Mouse (Mus musculus): ENCODE data around the gene Tnfrsf13b. TPM values are rescaled to one million over a fixed set of nuclear protein-coding genes. Genes with fewer than 3 reads are reported as not detected.

The Tnfrsf13b gene
- polyA plus RNA-seq, 1 experiment from 2014 or later: 2.5 TPM

DNA sequence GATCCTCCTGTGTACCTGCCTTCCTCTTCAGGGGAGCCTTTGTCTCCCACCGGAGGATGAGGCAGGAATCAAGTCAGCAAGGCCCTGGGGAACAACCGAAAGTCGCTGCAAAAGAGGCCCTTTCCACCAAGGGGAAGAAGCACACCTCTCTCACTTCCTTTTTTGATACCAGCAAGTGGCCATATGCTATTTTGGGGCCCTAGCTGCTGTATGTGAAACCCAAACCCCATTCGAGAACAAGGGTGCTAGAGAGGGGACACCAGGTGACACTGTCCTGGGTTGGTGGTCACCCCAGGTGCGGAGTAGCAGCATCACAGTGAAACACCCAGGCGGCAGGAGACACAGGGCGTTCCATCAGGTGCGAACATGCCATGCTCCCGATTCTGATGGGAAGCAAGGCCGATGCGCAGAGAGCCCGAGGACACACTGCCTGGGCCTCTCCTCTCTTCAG, 17.6 kb upstream of the Tnfrsf13b start:
- Histone ChIP-seq H3K9me3 (ENCODE audit: control insufficient read depth, low read length) (no peaks in the 10 kb centered on the region), H3K4me3 (ENCODE audit: low read length) (no peak overlapping the region), H3K4me2 (ENCODE audit: low read depth, low read length) (no peak overlapping the region), H3K27ac (ENCODE audit: low read length) (no peak overlapping the region), H3K9ac (ENCODE audit: low read depth, low read length) (no peak overlapping the region), H3K27me3 (replicated peaks; ENCODE audit: control insufficient read depth, insufficient read depth, low read length) (no peaks in the 10 kb centered on the region), H3K4me1 (ENCODE audit: control insufficient read depth, insufficient read depth, low read length) (peaks cover 1% of the 10 kb centered on the region; the same call in 1 of the 2 replicates), H3K36me3 (ENCODE audit: control insufficient read depth, insufficient read depth, low read length) (no peaks in the 10 kb centered on the region)
- 91% methylated on average over 12 of the region's 12 CpGs for WGBS
- ATAC-seq: no peak

DNA sequence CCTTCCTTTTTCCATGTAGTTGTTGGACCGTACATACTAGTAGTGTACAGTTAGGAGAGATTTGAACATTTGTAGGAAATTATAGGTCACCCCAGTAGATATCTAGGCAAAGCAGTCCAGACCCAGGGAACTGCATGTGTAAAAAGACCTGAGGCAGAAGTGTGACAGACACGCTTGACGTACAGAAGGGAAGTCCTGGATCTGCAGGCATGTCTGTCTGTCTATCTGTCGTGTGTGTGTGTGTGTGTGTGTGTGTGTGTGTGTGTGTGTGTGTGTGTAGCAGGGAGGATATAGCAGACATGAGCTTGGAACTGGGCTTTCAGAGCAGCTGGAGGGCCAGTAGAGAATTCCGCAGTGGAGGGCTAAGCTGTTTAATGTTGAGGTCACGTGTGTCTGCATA, 16.8 kb upstream of the Tnfrsf13b start:
- ATAC-seq: no peak
- Histone ChIP-seq H3K36me3 (ENCODE audit: control insufficient read depth, insufficient read depth, low read length) (no peaks in the 10 kb centered on the region), H3K27me3 (replicated peaks; ENCODE audit: control insufficient read depth, insufficient read depth, low read length) (no peaks in the 10 kb centered on the region), H3K9me3 (ENCODE audit: control insufficient read depth, low read length) (no peaks in the 10 kb centered on the region), H3K4me3 (ENCODE audit: low read length) (no peak overlapping the region), H3K27ac (ENCODE audit: low read length) (no peak overlapping the region), H3K4me2 (ENCODE audit: low read depth, low read length) (no peak overlapping the region), H3K9ac (ENCODE audit: low read depth, low read length) (no peak overlapping the region), H3K4me1 (ENCODE audit: control insufficient read depth, insufficient read depth, low read length) (no peaks in the 10 kb centered on the region)
- WGBS: 81% methylated on average over 6 of the region's 6 CpGs

DNA sequence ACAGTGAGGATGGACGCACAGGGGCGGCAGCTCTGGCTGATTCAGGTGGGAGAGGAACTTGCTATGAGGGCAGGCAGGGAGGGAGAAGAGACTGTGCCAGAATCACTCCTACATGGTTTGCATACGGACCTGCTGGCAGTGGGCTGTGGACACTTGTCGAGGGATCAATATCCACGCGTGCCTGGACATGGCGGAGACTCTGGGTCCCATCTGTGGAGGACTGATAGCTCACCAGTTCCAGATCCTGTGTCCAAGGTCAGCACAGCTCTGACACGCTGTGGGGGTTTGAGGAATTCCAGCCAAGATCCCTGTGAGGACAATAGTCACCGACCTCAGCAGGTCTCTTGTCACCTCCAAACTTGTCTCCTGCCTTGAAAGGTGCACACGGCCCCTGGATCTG, 16.4 kb upstream of the Tnfrsf13b start:
- no peaks in the 10 kb centered on the region for H3K36me3 ChIP-seq (ENCODE audit: control insufficient read depth, insufficient read depth, low read length)
- H3K9me3 ChIP-seq (ENCODE audit: control insufficient read depth, low read length): no peaks in the 10 kb centered on the region
- H3K4me1 ChIP-seq (ENCODE audit: control insufficient read depth, insufficient read depth, low read length): no peaks in the 10 kb centered on the region
- H3K9ac ChIP-seq (ENCODE audit: low read depth, low read length): no peak overlapping the region
- no peak overlapping the region for H3K4me3 ChIP-seq (ENCODE audit: low read length)
- 70% methylated on average over 10 of the region's 10 CpGs for WGBS
- H3K27ac ChIP-seq (ENCODE audit: low read length): no peak overlapping the region
- H3K4me2 ChIP-seq (ENCODE audit: low read depth, low read length): no peak overlapping the region
- no peaks in the 10 kb centered on the region for H3K27me3 ChIP-seq (replicated peaks; ENCODE audit: control insufficient read depth, insufficient read depth, low read length)
- no peak for ATAC-seq

DNA sequence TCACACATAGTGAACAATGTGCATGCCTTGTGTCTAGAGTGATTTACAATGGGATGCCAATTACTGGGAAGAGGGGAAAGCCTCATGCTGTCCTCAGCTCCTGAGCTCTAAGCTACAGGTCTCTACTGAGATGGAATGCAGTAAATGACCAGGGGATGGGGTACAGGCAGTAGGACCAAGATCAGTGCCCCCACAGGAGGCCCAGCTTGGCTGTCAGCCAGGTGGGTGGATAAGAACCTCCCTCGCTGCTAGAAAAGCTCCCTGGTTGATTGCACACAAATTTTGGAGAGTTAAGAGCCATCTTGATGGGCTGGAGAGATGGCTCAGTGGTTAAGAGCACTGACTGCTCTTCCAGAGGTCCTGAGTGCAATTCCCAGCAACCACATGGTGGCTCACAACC, 15.6 kb upstream of the Tnfrsf13b start:
- Histone ChIP-seq H3K9ac (ENCODE audit: low read depth, low read length) (no peak overlapping the region), H3K27me3 (replicated peaks; ENCODE audit: control insufficient read depth, insufficient read depth, low read length) (no peaks in the 10 kb centered on the region), H3K9me3 (ENCODE audit: control insufficient read depth, low read length) (no peaks in the 10 kb centered on the region), H3K36me3 (ENCODE audit: control insufficient read depth, insufficient read depth, low read length) (no peaks in the 10 kb centered on the region), H3K27ac (ENCODE audit: low read length) (no peak overlapping the region), H3K4me1 (ENCODE audit: control insufficient read depth, insufficient read depth, low read length) (no peaks in the 10 kb centered on the region), H3K4me3 (ENCODE audit: low read length) (no peak overlapping the region), H3K4me2 (ENCODE audit: low read depth, low read length) (no peak overlapping the region)
- WGBS: 26% methylated on average over 1 of the region's 1 CpGs
- no peak for ATAC-seq

DNA sequence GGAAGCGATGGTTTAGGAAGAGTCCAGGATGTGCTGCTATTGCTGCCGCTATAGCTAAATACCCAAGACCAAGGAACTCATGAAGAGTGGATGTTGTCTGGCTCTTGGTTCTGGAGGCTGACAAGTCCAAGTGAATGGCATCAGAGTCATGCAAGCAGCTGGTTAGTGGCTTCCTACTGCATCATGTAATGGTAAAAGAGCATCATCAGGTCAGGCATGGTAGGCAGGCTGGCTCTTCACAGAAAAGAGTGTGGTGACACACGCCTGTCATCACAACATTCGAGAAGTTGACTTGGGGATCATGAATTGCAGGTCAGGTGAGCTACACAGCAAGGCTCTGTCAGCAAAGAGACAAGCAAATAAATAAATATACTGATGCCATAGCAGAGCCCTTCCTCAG, 15.1 kb upstream of the Tnfrsf13b start:
- Histone ChIP-seq H3K9me3 (ENCODE audit: control insufficient read depth, low read length) (no peaks in the 10 kb centered on the region), H3K36me3 (ENCODE audit: control insufficient read depth, insufficient read depth, low read length) (no peaks in the 10 kb centered on the region), H3K4me1 (ENCODE audit: control insufficient read depth, insufficient read depth, low read length) (no peaks in the 10 kb centered on the region), H3K4me2 (ENCODE audit: low read depth, low read length) (no peak overlapping the region), H3K27me3 (replicated peaks; ENCODE audit: control insufficient read depth, insufficient read depth, low read length) (no peaks in the 10 kb centered on the region), H3K4me3 (ENCODE audit: low read length) (no peak overlapping the region), H3K27ac (ENCODE audit: low read length) (no peak overlapping the region), H3K9ac (ENCODE audit: low read depth, low read length) (no peak overlapping the region)
- 92% methylated on average over 4 of the region's 4 CpGs for WGBS
- no peak for ATAC-seq

DNA sequence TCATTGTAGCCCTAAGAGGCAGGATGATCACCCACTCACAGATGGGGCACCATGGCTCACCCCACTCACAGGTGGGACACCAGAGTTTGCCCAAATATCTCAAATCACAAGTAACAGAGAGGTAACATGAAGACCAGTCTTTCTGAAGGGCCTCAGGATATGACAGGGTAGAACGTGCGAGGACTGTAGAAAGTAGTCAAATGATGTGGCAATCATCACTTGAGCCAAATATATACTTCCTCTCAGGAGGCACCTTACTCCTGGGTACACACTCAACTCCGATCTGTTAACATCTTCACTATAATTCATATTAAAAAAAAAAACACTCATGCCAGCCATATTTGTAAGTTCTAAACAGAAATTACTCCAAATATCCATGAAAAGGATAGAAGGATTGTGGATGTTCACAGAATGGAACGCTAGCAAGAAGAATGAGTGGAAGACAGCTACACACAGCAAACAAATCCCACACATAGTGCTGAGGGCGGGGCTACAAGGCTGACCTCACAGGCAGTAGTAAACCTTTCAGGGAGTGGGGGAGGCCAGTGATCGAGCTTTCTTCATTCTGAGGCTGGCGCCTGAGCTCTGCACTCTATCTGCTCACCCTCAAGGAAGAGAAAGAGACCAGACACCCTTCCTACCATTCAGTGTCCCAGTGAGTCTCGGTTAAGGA, 14.1 kb upstream of the Tnfrsf13b start:
- H3K4me3 ChIP-seq (ENCODE audit: low read length): no peak overlapping the region
- 68% methylated on average over 8 of the region's 8 CpGs for WGBS
- H3K36me3 ChIP-seq (ENCODE audit: control insufficient read depth, insufficient read depth, low read length): no peaks in the 10 kb centered on the region
- H3K9me3 ChIP-seq (ENCODE audit: control insufficient read depth, low read length): no peaks in the 10 kb centered on the region
- ATAC-seq: no peak
- no peak overlapping the region for H3K4me2 ChIP-seq (ENCODE audit: low read depth, low read length)
- H3K9ac ChIP-seq (ENCODE audit: low read depth, low read length): no peak overlapping the region
- H3K4me1 ChIP-seq (ENCODE audit: control insufficient read depth, insufficient read depth, low read length): no peaks in the 10 kb centered on the region
- H3K27ac ChIP-seq (ENCODE audit: low read length): no peak overlapping the region
- no peaks in the 10 kb centered on the region for H3K27me3 ChIP-seq (replicated peaks; ENCODE audit: control insufficient read depth, insufficient read depth, low read length)

DNA sequence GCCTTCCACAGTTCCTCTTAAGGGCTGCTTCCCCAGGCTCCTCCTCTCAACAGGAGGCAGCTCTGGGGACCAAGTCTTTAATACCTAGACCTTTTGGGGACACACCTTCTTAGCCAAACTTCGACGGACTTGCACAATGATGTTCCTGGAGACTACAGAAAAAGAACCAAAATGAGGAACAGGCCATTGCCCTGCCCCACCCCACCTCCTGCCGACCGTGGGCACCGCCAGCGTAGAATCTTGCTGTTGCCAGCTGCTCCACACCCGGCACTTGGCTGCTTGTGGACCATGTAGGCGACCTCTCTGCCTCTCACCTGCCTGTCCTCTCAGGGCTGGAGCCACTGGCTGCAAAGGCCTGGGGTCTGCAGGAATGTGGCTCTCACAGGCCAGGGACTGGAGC, 10.3 kb upstream of the Tnfrsf13b start:
- H3K27ac ChIP-seq (ENCODE audit: low read length): no peak overlapping the region
- 57% methylated on average over 8 of the region's 8 CpGs for WGBS

DNA sequence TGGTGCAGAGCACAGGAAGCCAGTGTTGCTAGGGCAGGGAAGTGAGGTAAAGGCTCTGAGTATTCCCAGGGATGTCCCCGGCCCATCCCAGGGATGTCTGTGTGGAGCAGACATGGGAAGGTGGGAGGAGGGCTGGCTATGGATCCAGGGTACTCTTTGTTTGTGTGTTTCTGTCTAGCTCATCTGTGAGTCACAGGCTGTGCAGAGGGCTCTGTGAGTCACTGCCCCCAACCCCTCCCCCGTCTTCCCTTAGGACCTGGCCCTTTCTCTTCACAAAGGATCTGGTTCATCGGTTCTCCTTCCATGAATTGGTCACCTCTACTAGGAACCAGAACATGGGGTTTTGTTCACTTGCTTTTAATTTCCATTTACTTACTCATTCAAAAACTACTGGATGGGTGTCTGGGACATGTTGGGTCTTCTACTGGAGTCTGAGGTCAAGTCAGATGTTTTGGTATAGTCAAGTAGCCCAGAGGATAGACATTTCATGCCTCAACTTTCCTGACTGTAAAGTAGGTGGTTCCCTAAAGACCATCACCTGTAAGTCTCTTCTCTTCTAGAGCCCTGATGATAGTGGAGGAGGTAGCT, 6.5 kb upstream of the Tnfrsf13b start:
- Histone ChIP-seq H3K4me3 (ENCODE audit: low read length) (no peak overlapping the region), H3K4me2 (ENCODE audit: low read depth, low read length) (no peak overlapping the region), H3K36me3 (ENCODE audit: control insufficient read depth, insufficient read depth, low read length) (no peaks in the 10 kb centered on the region), H3K9me3 (ENCODE audit: control insufficient read depth, low read length) (no peaks in the 10 kb centered on the region), H3K27me3 (replicated peaks; ENCODE audit: control insufficient read depth, insufficient read depth, low read length) (no peaks in the 10 kb centered on the region), H3K4me1 (ENCODE audit: control insufficient read depth, insufficient read depth, low read length) (no peaks in the 10 kb centered on the region), H3K9ac (ENCODE audit: low read depth, low read length) (no peak overlapping the region), H3K27ac (ENCODE audit: low read length) (no peak overlapping the region)
- ATAC-seq: no peak
- WGBS: 82% methylated on average over 3 of the region's 3 CpGs

More for the DNA sequence above, 10.3 kb upstream of the Tnfrsf13b start:
- Histone ChIP-seq H3K9ac (ENCODE audit: low read depth, low read length) (no peak overlapping the region), H3K9me3 (ENCODE audit: control insufficient read depth, low read length) (no peaks in the 10 kb centered on the region), H3K27me3 (replicated peaks; ENCODE audit: control insufficient read depth, insufficient read depth, low read length) (no peaks in the 10 kb centered on the region), H3K4me1 (ENCODE audit: control insufficient read depth, insufficient read depth, low read length) (no peaks in the 10 kb centered on the region), H3K36me3 (ENCODE audit: control insufficient read depth, insufficient read depth, low read length) (no peaks in the 10 kb centered on the region), H3K4me2 (ENCODE audit: low read depth, low read length) (no peak overlapping the region), H3K4me3 (ENCODE audit: low read length) (no peak overlapping the region)
- ATAC-seq: no peak

DNA sequence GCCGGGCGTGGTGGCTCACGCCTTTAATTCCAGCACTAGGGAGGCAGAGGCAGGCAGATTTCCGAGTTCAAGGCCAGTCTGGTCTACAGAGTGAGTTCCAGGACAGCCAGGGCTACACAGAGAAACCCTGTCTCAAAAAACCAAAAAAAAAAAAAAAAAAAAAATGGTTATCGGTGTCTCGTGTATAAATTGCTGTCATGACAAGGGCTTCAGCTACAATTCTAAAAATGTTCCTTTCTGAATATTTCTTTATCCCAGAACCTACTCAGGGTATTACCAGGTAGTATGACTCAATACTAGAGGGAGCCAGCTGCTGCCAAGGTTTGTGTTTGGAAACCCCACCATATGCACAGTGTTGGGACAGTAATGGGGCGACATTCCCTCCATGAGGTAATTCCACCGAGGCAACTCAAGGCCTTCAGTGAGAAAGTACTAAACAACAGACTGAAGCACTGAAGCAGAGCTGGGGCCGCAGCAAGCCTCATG, 4.2 kb upstream of the Tnfrsf13b start:
- Histone ChIP-seq H3K27ac (ENCODE audit: low read length) (no peak overlapping the region), H3K27me3 (replicated peaks; ENCODE audit: control insufficient read depth, insufficient read depth, low read length) (no peaks in the 10 kb centered on the region)
- 85% methylated on average over 9 of the region's 9 CpGs for WGBS

More for the DNA sequence above, 4.2 kb upstream of the Tnfrsf13b start:
- no peak for ATAC-seq
- no peak overlapping the region for H3K4me2 ChIP-seq (ENCODE audit: low read depth, low read length)
- H3K9ac ChIP-seq (ENCODE audit: low read depth, low read length): no peak overlapping the region
- no peak overlapping the region for H3K4me3 ChIP-seq (ENCODE audit: low read length)
- no peaks in the 10 kb centered on the region for H3K4me1 ChIP-seq (ENCODE audit: control insufficient read depth, insufficient read depth, low read length)
- no peaks in the 10 kb centered on the region for H3K36me3 ChIP-seq (ENCODE audit: control insufficient read depth, insufficient read depth, low read length)
- H3K9me3 ChIP-seq (ENCODE audit: control insufficient read depth, low read length): no peaks in the 10 kb centered on the region

Measured in intestine, embryonic 16.5 days (tissue).